Mouse (Mus musculus): ENCODE results near the gene Syngr1. TPM values are rescaled to one million over a fixed set of nuclear protein-coding genes. Genes with fewer than 3 reads are reported as not detected.
A peak's percentile ranks its signal among the peaks of the same experiment; 100 is the strongest.

The Syngr1 gene
- polyA plus RNA-seq, 1 experiment from 2014 or later = 24.3 TPM

DNA sequence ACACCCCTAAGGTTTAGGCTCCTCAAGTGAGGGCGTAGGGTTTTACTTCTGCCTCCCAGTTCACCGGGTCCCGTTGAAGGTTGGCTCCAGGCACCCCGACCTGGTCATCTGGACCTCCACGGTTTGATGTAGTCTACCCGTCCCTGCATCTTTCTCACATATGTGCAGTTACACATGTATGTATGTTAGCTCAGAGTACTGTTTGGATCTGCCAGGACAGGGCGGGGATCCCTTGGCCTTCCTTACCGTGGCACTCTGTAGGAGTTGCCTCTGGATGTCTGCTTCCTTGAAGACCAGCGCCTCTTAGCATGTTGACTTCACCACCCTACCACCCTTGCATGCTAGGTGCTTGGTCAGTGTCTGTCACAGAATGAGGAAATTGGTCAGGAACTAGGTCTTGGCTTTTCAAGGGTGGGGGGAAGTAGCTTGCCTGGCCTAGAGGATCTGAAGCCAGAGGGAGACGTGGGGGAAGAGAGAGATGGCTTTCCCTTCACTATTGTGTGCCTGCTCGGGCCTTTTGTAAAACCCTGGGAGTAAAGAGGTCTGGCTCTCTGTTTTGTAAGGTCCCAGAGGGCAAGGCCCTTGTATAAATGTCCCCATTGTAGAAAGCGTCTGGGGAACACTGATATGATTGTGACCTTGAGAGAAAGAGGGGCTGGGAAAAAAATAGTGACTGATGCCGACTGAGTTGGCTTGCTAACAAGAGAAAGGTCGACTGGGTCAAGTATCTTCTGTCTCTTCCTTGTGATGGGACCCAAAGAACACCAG lies 42.7 kb downstream of the Syngr1 start:
- H3K27me3 ChIP-seq (replicated peaks; ENCODE audit: control insufficient read depth, insufficient read depth, low read length) = no peaks in the 10 kb centered on the region
- H3K4me1 ChIP-seq (replicated peaks; ENCODE audit: control insufficient read depth, insufficient read depth, low read length) = peaks cover 15% of the 10 kb centered on the region
- H3K4me2 ChIP-seq (ENCODE audit: low read length) = peak overlapping the region; percentile 88
- peak overlapping the region; percentile 80 for H3K4me3 ChIP-seq (ENCODE audit: low read depth, low read length)
- H3K36me3 ChIP-seq (ENCODE audit: control insufficient read depth, insufficient read depth, low read length) = no peaks in the 10 kb centered on the region
- H3K9me3 ChIP-seq (ENCODE audit: control insufficient read depth, low read length) = no peaks in the 10 kb centered on the region
- H3K9ac ChIP-seq (ENCODE audit: low read length) = peak overlapping the region; percentile 89
- DNase-seq (ENCODE audit: low spot score) = no peak
- H3K27ac ChIP-seq (ENCODE audit: low read depth) = peak overlapping the region; percentile 99
- 11% methylated on average over 14 of the region's 14 CpGs for WGBS
- 0 out of 2 replicates have a peak, but pooled peaks have one; percentile 17 for ATAC-seq (replicated peaks; ENCODE audit: low FRiP score, low TSS enrichment, low read depth)

DNA sequence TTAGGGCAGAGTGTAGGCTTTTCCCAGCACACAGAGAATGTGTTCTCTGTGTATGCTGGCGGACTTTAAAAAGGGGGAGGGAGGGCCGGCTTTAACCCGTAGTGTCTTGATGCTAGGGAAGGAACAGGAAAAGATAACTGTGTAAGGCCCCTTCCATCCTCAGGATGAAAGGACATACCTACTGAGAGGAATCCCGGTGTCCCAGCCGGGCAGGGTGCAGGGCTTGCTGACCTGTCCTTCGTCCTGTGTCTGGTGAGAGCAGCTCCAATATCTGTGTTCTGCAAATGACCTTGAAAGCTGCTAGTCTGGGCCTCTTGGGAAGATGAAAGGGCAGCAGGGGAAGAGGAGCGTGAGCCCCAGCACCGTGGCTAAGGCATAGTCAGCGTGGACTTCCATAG lies 43.3 kb downstream of the Syngr1 start:
- ATAC-seq (replicated peaks; ENCODE audit: low FRiP score, low TSS enrichment, low read depth) (no peak), DNase-seq (ENCODE audit: low spot score) (no peak)
- Histone ChIP-seq H3K9me3 (ENCODE audit: control insufficient read depth, low read length) (no peaks in the 10 kb centered on the region), H3K27me3 (replicated peaks; ENCODE audit: control insufficient read depth, insufficient read depth, low read length) (no peaks in the 10 kb centered on the region), H3K4me2 (ENCODE audit: low read length) (peak overlapping the region; percentile 88), H3K27ac (ENCODE audit: low read depth) (peak overlapping the region; percentile 38; the same call in 1 of the 2 replicates), H3K36me3 (ENCODE audit: control insufficient read depth, insufficient read depth, low read length) (no peaks in the 10 kb centered on the region), H3K4me3 (ENCODE audit: low read depth, low read length) (peak overlapping the region; percentile 80), H3K4me1 (replicated peaks; ENCODE audit: control insufficient read depth, insufficient read depth, low read length) (peaks cover 15% of the 10 kb centered on the region), H3K9ac (ENCODE audit: low read length) (peak overlapping the region; percentile 89)
- WGBS = 50% methylated on average over 9 of the region's 9 CpGs

DNA sequence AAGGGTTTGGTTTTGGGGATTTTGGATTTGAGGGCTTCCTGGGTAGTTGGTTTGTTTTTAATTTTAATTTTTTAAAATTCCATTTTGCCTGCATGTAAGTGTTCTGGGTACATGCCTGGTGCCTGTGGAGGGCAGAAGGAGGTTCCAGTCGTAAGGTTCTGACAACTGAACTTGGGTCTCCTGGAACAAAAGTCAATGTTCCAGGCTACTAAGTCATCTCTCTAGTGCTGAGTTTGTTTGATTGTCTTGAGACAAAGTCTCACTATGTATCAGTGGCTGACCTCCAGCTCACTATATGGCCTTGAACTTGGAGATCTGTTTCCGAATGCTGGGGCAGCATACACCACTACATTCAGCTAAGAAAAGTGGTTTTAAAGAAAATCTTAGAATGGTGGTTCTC lies 44.4 kb downstream of the Syngr1 start:
- Histone ChIP-seq H3K4me2 (ENCODE audit: low read length) (no peak overlapping the region), H3K27ac (ENCODE audit: low read depth) (no peak overlapping the region)

DNA sequence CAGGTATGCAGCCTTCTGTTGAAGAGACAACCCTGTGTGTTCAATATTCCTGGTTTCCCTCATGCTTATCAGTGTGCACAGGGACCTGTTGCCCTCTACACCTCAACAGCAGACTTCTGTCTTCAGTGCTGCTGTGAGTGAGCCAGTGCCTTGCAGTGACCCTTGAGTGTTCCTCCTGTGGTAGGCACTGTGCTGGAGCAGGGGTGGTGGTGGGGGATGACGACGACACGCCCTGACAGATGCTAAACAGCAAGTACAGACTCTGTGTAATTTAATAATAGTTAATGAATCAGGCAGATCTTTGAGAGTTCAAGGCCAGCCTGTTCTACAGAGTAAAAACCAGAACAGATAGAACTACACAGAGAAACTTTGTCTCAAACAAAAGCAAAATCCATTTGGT lies 45.5 kb downstream of the Syngr1 start:
- peaks cover 15% of the 10 kb centered on the region for H3K4me1 ChIP-seq (replicated peaks; ENCODE audit: control insufficient read depth, insufficient read depth, low read length)
- no peak overlapping the region for H3K4me2 ChIP-seq (ENCODE audit: low read length)
- H3K27me3 ChIP-seq (replicated peaks; ENCODE audit: control insufficient read depth, insufficient read depth, low read length) = no peaks in the 10 kb centered on the region
- H3K9me3 ChIP-seq (ENCODE audit: control insufficient read depth, low read length) = no peaks in the 10 kb centered on the region
- peaks cover 17% of the 10 kb centered on the region; the same call in 1 of the 2 replicates for H3K36me3 ChIP-seq (ENCODE audit: control insufficient read depth, insufficient read depth, low read length)
- no peak overlapping the region for H3K9ac ChIP-seq (ENCODE audit: low read length)
- ATAC-seq (replicated peaks; ENCODE audit: low FRiP score, low TSS enrichment, low read depth) (no peak), DNase-seq (ENCODE audit: low spot score) (no peak)
- H3K4me3 ChIP-seq (ENCODE audit: low read depth, low read length) = no peak overlapping the region
- H3K27ac ChIP-seq (ENCODE audit: low read depth) = no peak overlapping the region
- 86% methylated on average over 3 of the region's 3 CpGs for WGBS

More for the DNA sequence above, 44.4 kb downstream of the Syngr1 start:
- ATAC-seq (replicated peaks; ENCODE audit: low FRiP score, low TSS enrichment, low read depth) (no peak), DNase-seq (ENCODE audit: low spot score) (no peak)
- no peak overlapping the region for H3K9ac ChIP-seq (ENCODE audit: low read length)
- H3K4me3 ChIP-seq (ENCODE audit: low read depth, low read length) = no peak overlapping the region
- no peaks in the 10 kb centered on the region for H3K9me3 ChIP-seq (ENCODE audit: control insufficient read depth, low read length)
- H3K36me3 ChIP-seq (ENCODE audit: control insufficient read depth, insufficient read depth, low read length) = peaks cover 6% of the 10 kb centered on the region; the same call in 1 of the 2 replicates
- WGBS = 85% methylated on average over 2 of the region's 2 CpGs
- H3K27me3 ChIP-seq (replicated peaks; ENCODE audit: control insufficient read depth, insufficient read depth, low read length) = no peaks in the 10 kb centered on the region
- peaks cover 15% of the 10 kb centered on the region for H3K4me1 ChIP-seq (replicated peaks; ENCODE audit: control insufficient read depth, insufficient read depth, low read length)

DNA sequence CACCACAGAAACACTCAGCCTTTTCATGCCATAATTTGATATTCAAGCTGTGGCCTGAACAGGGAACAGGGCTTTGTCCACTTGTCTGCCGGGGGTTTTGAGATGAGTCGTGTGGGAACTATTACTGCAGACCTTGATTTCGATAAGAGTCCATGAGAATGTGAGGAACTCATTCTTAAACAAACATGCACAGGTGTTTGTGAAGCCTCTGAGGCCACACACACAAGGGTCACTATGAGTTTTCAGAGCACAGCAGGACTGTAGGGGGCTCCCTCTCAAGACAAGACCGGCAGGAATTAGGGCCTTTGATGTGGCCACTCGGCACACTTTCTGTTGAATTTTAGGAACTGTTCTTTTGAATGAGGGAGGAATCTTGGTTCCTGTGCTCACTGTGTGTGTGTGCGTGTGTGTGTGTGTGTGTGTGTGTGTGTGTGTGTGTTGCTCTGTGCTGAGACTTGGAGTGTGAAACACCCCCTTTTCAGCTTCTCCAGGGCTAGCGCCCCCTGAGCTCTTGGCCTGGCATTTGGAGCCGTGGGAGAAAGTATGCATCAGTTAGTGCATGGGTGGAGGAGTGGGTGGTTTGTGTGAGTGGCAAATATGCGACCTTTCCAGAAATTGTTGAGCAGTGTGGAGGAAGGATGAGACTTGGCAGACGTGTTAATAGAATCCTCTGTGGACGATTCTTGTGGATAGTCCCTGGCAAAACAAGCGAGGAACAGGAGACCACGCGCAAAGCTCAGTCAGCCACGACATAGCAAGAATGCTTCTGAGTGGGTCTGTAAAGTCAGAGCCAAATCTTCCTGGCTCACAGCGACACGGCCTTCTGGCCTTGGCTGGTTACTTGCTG lies 47.0 kb downstream of the Syngr1 start:
- Histone ChIP-seq H3K36me3 (ENCODE audit: control insufficient read depth, insufficient read depth, low read length) (peaks cover 19% of the 10 kb centered on the region), H3K4me2 (ENCODE audit: low read length) (no peak overlapping the region), H3K4me1 (replicated peaks; ENCODE audit: control insufficient read depth, insufficient read depth, low read length) (peaks cover 15% of the 10 kb centered on the region), H3K27me3 (replicated peaks; ENCODE audit: control insufficient read depth, insufficient read depth, low read length) (no peaks in the 10 kb centered on the region), H3K4me3 (ENCODE audit: low read depth, low read length) (no peak overlapping the region), H3K27ac (ENCODE audit: low read depth) (peak overlapping the region; percentile 16), H3K9me3 (ENCODE audit: control insufficient read depth, low read length) (peaks cover 3% of the 10 kb centered on the region), H3K9ac (ENCODE audit: low read length) (no peak overlapping the region)
- 63% methylated on average over 17 of the region's 17 CpGs for WGBS
- ATAC-seq (replicated peaks; ENCODE audit: low FRiP score, low TSS enrichment, low read depth) = no peak
- DNase-seq (ENCODE audit: low spot score) = no peak

DNA sequence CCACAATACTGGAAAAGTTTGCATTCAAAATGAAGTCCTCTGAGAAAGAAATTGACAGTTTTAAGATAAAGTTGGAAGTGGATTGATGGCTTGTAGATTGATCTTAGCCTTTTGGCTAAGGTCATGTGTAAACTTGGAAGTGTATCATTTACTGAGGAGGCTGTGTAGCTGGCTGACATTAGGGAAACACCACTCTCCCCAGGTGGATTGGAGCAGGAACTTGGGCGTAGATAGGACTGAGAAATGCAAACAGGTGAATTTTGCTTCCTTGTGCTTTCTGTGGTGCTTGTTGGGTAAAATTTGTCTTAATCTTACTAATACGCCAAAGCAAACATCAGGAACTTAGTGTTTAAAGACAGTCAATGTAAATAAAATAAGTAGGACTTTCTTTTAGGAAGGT lies 49.2 kb downstream of the Syngr1 start:
- no peak for ATAC-seq (replicated peaks; ENCODE audit: low FRiP score, low TSS enrichment, low read depth)
- H3K27ac ChIP-seq (ENCODE audit: low read depth) = no peak overlapping the region; the same call in 1 of the 2 replicates

DNA sequence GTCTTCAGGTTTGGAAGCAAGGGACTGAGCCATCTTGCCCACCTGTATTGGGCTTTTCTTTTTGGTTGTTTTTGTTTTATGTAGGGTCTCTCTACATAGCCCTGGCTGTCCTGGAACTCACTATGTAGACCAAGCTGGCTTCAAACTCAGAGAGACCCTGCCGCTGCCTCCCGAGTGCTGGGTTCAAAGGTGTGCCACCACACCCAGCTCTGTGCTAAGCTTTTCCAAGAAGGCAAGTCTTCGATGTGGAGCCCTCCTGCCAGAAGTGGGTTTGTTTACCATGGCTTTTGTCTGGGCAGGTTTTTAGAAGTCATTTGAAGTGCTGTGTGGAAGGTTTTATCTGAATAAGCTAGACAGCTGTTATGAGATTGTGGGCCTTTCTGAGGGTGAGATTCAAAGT lies 49.7 kb downstream of the Syngr1 start:
- no peak overlapping the region for H3K4me3 ChIP-seq (ENCODE audit: low read depth, low read length)
- peaks cover 3% of the 10 kb centered on the region for H3K9me3 ChIP-seq (ENCODE audit: control insufficient read depth, low read length)
- H3K27me3 ChIP-seq (replicated peaks; ENCODE audit: control insufficient read depth, insufficient read depth, low read length) = no peaks in the 10 kb centered on the region
- no peak overlapping the region for H3K27ac ChIP-seq (ENCODE audit: low read depth)
- 0 out of 2 replicates have a peak, but pooled peaks cover under 1% of the 10 kb centered on the region for H3K4me1 ChIP-seq (replicated peaks; ENCODE audit: control insufficient read depth, insufficient read depth, low read length)
- no peak overlapping the region for H3K9ac ChIP-seq (ENCODE audit: low read length)
- H3K36me3 ChIP-seq (ENCODE audit: control insufficient read depth, insufficient read depth, low read length) = peaks cover 35% of the 10 kb centered on the region
- 91% methylated on average over 3 of the region's 3 CpGs for WGBS
- H3K4me2 ChIP-seq (ENCODE audit: low read length) = no peak overlapping the region
- DNase-seq (ENCODE audit: low spot score) (no peak), ATAC-seq (replicated peaks; ENCODE audit: low FRiP score, low TSS enrichment, low read depth) (no peak)

More for the DNA sequence above, 49.2 kb downstream of the Syngr1 start:
- 86% methylated on average over 2 of the region's 2 CpGs for WGBS
- peaks cover 35% of the 10 kb centered on the region for H3K36me3 ChIP-seq (ENCODE audit: control insufficient read depth, insufficient read depth, low read length)
- H3K27me3 ChIP-seq (replicated peaks; ENCODE audit: control insufficient read depth, insufficient read depth, low read length) = no peaks in the 10 kb centered on the region
- no peak overlapping the region for H3K9ac ChIP-seq (ENCODE audit: low read length)
- H3K9me3 ChIP-seq (ENCODE audit: control insufficient read depth, low read length) = peaks cover 3% of the 10 kb centered on the region
- H3K4me2 ChIP-seq (ENCODE audit: low read length) = no peak overlapping the region
- no peak for DNase-seq (ENCODE audit: low spot score)
- H3K4me1 ChIP-seq (replicated peaks; ENCODE audit: control insufficient read depth, insufficient read depth, low read length) = no peaks in the 10 kb centered on the region
- H3K4me3 ChIP-seq (ENCODE audit: low read depth, low read length) = no peak overlapping the region

DNA sequence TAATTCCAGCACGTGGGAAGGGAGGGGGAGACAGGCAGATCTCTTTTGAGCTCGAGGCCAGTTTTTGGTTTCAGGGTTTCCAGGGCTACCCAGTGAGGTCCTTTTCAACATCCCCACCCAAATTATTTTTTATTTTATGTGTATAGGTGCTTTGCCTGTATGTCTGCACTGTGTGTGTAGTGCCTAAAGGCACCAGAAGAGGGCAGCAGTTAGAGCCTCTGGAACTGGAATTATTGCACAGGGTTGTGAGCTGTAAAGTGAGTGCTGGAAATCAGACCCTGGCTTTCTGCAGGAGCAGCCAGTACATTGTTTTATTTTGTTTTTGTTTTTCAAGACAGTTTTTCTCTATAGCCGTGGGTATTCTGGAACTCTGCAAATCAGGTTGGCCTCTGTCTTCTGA lies 51.0 kb downstream of the Syngr1 start:
- Histone ChIP-seq H3K27ac (ENCODE audit: low read depth) (no peak overlapping the region), H3K9ac (ENCODE audit: low read length) (no peak overlapping the region), H3K4me3 (ENCODE audit: low read depth, low read length) (no peak overlapping the region), H3K36me3 (ENCODE audit: control insufficient read depth, insufficient read depth, low read length) (peaks cover 35% of the 10 kb centered on the region), H3K4me1 (replicated peaks; ENCODE audit: control insufficient read depth, insufficient read depth, low read length) (peaks cover 4% of the 10 kb centered on the region; the same call in 1 of the 2 replicates), H3K4me2 (ENCODE audit: low read length) (no peak overlapping the region), H3K27me3 (replicated peaks; ENCODE audit: control insufficient read depth, insufficient read depth, low read length) (no peaks in the 10 kb centered on the region), H3K9me3 (ENCODE audit: control insufficient read depth, low read length) (peaks cover 3% of the 10 kb centered on the region)
- DNase-seq (ENCODE audit: low spot score) (no peak), ATAC-seq (replicated peaks; ENCODE audit: low FRiP score, low TSS enrichment, low read depth) (no peak)
- WGBS = 99% methylated on average over 3 of the region's 3 CpGs

Measured in intestine, embryonic 14.5 days (tissue).